Mouse (Mus musculus) E14TG2a.4 (cell line): ENCODE data around the gene Atp5c1.
A peak's percentile ranks its signal among the peaks of the same experiment; 100 is the strongest.

Experiments
- H3K27me3 ChIP-seq: 2 replicates; pipeline ENCODE4 v1.6.1; 2014; ENCODE audit warnings: low read length, control low read depth; ENCODE audit not compliant: insufficient read depth
- H3K36me3 ChIP-seq: 2 replicates; pipeline ENCODE4 v1.6.1; 2014; ENCODE audit warnings: low read length, control low read depth; ENCODE audit not compliant: insufficient read depth
- H3K4me1 ChIP-seq: replicated peaks from 2 replicates; pipeline ENCODE4 v1.6.1; 2014; ENCODE audit warnings: low read depth, low read length, control low read depth
- H3K4me3 ChIP-seq: replicated peaks from 2 replicates; pipeline ENCODE4 v1.5.1; 2014; ENCODE audit warnings: mild to moderate bottlenecking, low read length
- H3K9me3 ChIP-seq: 2 replicates; pipeline ENCODE4 v1.6.1; 2014; ENCODE audit warnings: low read length, control low read depth
- CTCF ChIP-seq: conservative IDR thresholded peaks from 2 replicates; pipeline ENCODE4 v1.5.1; 2014; ENCODE audit warnings: low read length
- NANOG ChIP-seq: IDR thresholded peaks from 2 replicates; pipeline ENCODE4 v1.6.1; 2014; ENCODE audit warnings: borderline replicate concordance, low read length, mixed read lengths
- POU5F1 ChIP-seq: IDR thresholded peaks from 2 replicates; pipeline ENCODE4 v1.6.1; 2014; ENCODE audit warnings: low read length, borderline replicate concordance

The Atp5c1 gene

DNA sequence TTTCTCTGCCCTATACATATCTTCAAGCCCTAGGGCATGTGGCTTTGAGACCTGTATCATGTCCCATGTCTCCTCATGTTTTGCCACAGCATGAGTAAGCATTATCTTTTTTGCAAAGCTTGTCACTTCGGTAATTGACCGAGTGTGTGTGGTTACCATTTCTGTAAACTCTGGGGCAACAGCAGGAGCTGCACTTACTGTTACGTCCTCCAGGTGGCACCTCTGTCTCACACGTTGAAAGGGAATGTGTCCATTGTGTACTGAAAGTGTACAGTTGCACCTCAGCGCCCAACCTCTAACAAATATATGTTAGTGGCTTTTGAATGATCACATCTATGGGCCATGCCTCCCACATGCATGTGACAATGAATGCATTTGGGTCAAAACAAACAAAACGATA, 20.9 kb upstream of the Atp5c1 start:
- H3K36me3 ChIP-seq = no peaks in the 10 kb centered on the region
- H3K9me3 ChIP-seq = no peaks in the 10 kb centered on the region
- H3K4me1 ChIP-seq = peaks cover 7% of the 10 kb centered on the region; the same call in 1 of the 2 replicates
- H3K27me3 ChIP-seq = 0 out of 2 replicates have a peak, but pooled peaks cover 6% of the 10 kb centered on the region
- no peak overlapping the region for H3K4me3 ChIP-seq
- TF ChIP-seq POU5F1 (no peak), CTCF (peak; percentile 94)

DNA sequence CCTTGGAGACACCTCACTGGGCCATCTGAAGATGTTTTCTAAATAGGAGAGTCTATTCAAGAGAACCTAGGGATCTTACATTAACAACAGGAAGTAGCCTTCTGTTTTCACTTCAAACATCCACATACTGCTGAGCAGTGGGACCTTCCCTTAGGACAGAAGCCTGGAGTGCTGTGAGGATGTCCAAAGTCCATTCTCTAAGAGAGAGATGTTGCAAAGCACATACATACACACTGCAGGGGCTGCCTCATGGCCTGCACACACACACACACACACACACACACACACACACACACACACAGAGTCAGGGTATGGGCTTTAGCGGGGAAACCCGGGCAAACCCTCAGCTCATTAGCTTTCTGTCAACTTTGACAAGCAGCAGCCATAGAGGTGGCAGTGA, 20.2 kb upstream of the Atp5c1 start:
- H3K27me3 ChIP-seq = 0 out of 2 replicates have a peak, but pooled peaks cover 6% of the 10 kb centered on the region
- no peaks in the 10 kb centered on the region for H3K36me3 ChIP-seq
- H3K9me3 ChIP-seq = no peaks in the 10 kb centered on the region
- no peak overlapping the region for H3K4me3 ChIP-seq
- H3K4me1 ChIP-seq = peaks cover 7% of the 10 kb centered on the region; the same call in 1 of the 2 replicates
- no peak for TF ChIP-seq NANOG
- no peak for TF ChIP-seq CTCF
- no peak for TF ChIP-seq POU5F1

DNA sequence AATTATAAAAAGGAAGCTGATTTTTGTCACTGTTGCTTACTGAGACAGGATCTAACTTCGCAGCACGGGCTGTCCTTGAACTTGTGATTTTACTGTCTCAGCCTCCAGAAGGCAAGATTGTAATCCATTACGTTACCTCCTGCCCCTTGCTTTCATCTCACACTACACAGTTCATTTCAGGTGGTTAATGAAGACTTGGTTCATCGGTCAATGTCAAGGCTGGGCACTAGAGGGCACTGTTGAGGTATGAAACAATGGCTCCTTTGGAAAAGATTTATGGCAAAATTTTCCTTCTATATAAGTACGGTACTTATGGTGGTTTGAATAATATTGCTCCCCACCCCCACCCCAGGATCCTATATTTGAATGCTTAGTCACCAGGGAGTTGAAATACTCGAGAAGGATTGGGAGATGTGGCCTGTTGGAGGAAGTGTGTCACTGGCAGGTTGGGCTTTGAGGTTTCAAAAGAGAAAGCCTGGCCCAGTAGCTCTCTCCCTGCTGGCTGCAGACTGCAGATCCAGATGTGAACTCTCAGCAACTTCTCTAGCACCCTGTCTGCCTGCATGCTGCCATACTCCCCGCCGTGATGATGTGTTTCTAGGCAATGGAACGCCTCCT, 18.4 kb upstream of the Atp5c1 start:
- peak; percentile 64 for TF ChIP-seq CTCF
- no peak for TF ChIP-seq NANOG
- no peak for TF ChIP-seq POU5F1
- Histone ChIP-seq H3K4me3 (no peak overlapping the region), H3K27me3 (no peaks in the 10 kb centered on the region)

DNA sequence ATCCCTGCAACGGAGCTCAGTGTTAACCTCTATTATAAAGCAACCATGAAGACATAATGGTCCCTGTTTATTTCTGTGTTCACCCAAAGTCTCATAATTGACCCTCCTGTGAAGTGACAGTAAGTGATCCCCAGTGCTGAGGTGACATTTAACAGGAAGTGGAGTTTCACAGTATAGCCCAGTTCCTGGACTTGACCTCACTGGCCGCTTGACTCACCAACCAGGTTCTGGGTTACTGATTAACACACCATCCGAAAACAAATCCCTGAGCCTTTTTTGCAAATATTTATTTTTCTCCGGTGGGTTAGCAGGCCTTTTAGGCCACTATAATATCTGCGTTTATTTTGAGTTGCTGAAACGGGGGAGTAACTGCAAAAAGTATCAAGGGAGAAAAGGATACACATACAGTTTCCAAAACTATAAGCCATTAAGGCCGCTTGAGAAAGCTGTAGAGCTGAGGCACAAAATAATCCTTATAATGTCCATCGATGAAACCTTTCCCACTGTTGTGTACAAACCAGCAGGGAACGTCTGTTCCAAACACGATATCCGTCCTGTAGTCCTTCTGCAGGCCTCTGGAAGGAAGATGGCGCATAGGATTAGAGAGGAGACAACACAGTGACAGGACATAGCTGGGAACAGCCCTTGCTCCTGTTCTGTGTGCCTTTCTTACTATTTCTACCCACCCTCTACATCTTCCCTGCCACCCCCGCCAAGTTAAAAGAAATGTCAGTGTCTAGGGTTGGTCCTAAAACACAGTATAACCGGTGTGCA, 14.2 kb upstream of the Atp5c1 start:
- Histone ChIP-seq H3K36me3 (peaks cover 35% of the 10 kb centered on the region), H3K27me3 (no peaks in the 10 kb centered on the region), H3K4me1 (peaks cover 27% of the 10 kb centered on the region), H3K4me3 (no peak overlapping the region), H3K9me3 (no peaks in the 10 kb centered on the region)
- no peak for TF ChIP-seq CTCF

More for the DNA sequence above, 18.4 kb upstream of the Atp5c1 start:
- Histone ChIP-seq H3K36me3 (no peaks in the 10 kb centered on the region), H3K4me1 (0 out of 2 replicates have a peak, but pooled peaks cover 6% of the 10 kb centered on the region), H3K9me3 (no peaks in the 10 kb centered on the region)

DNA sequence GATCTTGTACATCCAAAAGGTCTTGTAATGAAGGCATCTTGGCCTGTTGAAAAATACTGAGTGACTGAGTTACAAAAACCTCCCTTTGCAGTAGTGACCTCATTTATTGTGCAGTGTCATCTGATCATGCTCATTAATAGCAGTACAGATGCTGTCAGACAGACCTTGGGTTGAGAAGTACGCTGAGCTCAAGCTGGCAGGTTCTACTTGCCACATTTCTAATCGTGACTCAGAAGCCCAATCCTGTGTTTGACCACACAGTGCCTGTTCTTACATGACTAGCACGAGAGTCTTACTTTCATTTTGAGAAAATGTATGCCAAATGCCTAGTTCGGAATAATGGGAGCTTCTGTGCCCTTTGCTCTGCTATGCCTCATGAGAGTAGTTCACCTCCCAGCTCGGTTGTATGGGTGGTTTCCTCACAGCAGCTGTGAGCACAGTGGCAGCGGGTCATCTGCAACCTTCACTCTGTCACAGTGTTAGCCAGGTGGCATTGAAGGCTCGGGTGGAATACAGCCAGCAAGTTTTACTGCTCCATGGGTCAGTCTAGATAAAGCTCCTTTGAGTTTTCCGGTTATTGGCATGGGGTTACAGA, 7.0 kb upstream of the Atp5c1 start:
- TF ChIP-seq POU5F1 (no peak), CTCF (no peak), NANOG (no peak)
- H3K4me3 ChIP-seq = no peak overlapping the region
- H3K36me3 ChIP-seq = peaks cover 80% of the 10 kb centered on the region
- no peaks in the 10 kb centered on the region for H3K9me3 ChIP-seq
- H3K27me3 ChIP-seq = no peaks in the 10 kb centered on the region
- H3K4me1 ChIP-seq = peaks cover 46% of the 10 kb centered on the region

DNA sequence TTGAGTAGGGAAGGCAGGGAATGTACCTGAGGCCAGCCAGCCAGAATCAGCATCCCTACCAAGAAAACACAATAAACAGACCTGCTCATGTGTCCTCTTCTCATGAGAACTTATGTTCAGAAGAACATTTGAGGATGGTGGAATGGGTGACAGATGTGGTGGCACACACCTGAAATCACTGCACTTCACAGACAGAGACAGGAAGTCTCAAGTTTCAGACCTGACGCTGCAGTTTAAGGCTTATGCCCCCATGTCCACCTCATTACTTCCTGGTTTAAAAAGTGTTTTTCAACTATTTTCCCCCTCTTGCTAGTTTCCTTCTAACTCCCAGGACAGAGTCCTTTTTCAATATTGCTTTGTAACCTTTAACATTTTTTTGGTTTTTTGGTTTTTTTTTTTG, 2.4 kb upstream of the Atp5c1 start:
- TF ChIP-seq NANOG (no peak), CTCF (no peak), POU5F1 (no peak)
- peaks cover 51% of the 10 kb centered on the region for H3K36me3 ChIP-seq
- H3K4me1 ChIP-seq = peaks cover 53% of the 10 kb centered on the region
- H3K4me3 ChIP-seq = no peak overlapping the region
- no peaks in the 10 kb centered on the region for H3K27me3 ChIP-seq
- no peaks in the 10 kb centered on the region for H3K9me3 ChIP-seq

DNA sequence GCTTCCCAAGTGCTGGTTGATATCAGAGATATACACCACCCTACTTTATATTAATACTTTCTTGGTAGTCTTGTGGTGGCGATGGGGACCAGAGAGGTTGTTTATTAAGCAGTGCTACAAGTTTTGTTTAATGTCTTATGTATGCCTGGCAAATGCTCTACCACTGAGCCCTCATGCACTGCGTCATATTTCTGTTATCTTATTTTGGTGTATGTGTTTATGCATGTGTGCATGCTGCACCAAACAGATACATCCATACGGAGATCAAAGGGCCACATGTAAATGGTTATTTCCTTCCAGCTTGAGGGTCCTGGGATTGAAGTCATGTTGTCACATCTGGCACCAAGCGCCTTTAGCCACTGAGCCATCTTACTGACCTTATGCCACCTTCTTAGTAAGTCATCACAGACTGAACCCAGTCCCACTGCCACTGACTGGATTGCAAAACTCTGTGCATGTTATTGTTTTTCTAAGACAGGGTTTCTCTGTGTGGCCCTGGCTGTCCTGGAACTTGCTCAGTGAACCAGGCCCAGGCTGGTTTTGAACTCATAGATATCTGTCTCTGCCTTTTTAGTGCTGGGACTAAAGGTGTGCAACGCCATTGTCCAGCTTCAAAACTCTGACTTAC, 1.3 kb upstream of the Atp5c1 start:
- H3K4me3 ChIP-seq = peak overlapping the region; percentile 96
- H3K27me3 ChIP-seq = no peaks in the 10 kb centered on the region
- H3K4me1 ChIP-seq = peaks cover 64% of the 10 kb centered on the region
- peaks cover 45% of the 10 kb centered on the region for H3K36me3 ChIP-seq
- no peaks in the 10 kb centered on the region for H3K9me3 ChIP-seq
- TF ChIP-seq CTCF = no peak

DNA sequence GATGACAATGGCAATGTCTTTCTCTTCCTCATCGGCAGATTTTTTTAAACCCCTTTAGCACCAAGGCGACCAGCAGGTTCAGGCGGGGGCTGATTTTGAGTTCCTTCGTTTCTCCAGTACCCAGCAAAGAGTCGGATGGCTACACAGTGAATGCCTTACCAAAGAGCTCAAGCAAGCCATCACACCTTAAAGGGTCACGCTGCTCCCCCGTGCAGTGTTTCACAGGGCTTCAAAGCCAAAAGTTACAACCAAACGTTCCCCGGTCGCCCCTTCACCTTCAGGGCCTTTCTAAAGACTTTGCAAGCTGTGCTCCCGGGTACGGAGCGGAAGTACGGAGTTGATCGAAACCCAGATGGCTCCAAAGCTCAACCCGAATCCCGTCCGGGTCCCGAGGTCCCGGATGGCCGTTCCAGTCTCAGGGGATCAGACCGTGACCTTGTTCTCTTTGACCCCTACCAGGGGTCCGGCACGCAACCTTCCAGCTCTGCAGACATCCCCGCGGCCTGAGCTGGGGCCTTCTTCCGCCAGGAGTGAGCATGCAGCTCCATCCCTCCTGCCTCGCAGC, 483 bp downstream of the Atp5c1 start:
- H3K9me3 ChIP-seq = no peaks in the 10 kb centered on the region
- no peaks in the 10 kb centered on the region for H3K27me3 ChIP-seq
- H3K36me3 ChIP-seq = peaks cover 40% of the 10 kb centered on the region
- peak overlapping the region; percentile 96 for H3K4me3 ChIP-seq
- no peak for TF ChIP-seq NANOG
- TF ChIP-seq CTCF = no peak
- TF ChIP-seq POU5F1 = no peak
- H3K4me1 ChIP-seq = peaks cover 77% of the 10 kb centered on the region
